ENCODE assay signal across 22 mouse cellular contexts in genomic region chr6:116127918-116128443, GRCm38 (mm10).
A peak's percentile ranks its signal among the peaks of the same experiment; 100 is the strongest.
DNase-seq lines count a peak whose midpoint lies in the region; ATAC-seq and TF ChIP-seq lines count a peak whose summit lies in the region.
"Had no signal": no experiment of that assay in that cellular context is flagged by ENCODE, and none has a peak within 500 bp of the region (broad histone marks: within the 10 kb centered on the region; RNA-seq: fewer than 3 reads in every experiment).

No protein-coding gene starts in this region.

- no peaks in the 10 kb centered on the region for H3K9me3 ChIP-seq in heart, embryonic 12.5 days (replicated peaks)
- H3K9me3 ChIP-seq: embryonic facial prominence, embryonic 15.5 days; heart, embryonic 15.5 days; hindbrain, embryonic 10.5 days; hindbrain, embryonic 13.5 days; intestine, embryonic 15.5 days had no signal

- H3K79me2 ChIP-seq in myocyte (ENCODE audit: control insufficient read depth, insufficient read depth): no peaks in the 10 kb centered on the region

- H3K4me3 ChIP-seq in heart, embryonic 12.5 days: no peak overlapping the region
- no peak overlapping the region for H3K4me3 ChIP-seq in myocyte
- H3K4me3 ChIP-seq: embryonic facial prominence, embryonic 15.5 days; heart, adult 2 months; heart, embryonic 15.5 days; hindbrain, embryonic 10.5 days; hindbrain, embryonic 13.5 days; intestine, embryonic 15.5 days had no signal

- H3ac ChIP-seq in myocyte (ENCODE audit: control insufficient read depth, insufficient read length): no peak overlapping the region

- no peaks in the 10 kb centered on the region for H3K27me3 ChIP-seq in heart, embryonic 12.5 days (replicated peaks)
- H3K27me3 ChIP-seq in myocyte (ENCODE audit: control insufficient read depth, insufficient read depth, insufficient read length): no peaks in the 10 kb centered on the region
- H3K27me3 ChIP-seq: embryonic facial prominence, embryonic 15.5 days; heart, embryonic 15.5 days; hindbrain, embryonic 13.5 days; intestine, embryonic 15.5 days had no signal

- H3K4me2 ChIP-seq in heart, embryonic 12.5 days: no peak overlapping the region
- H3K4me2 ChIP-seq in myocyte (ENCODE audit: low read depth): peak overlapping the region; percentile 20
- H3K4me2 ChIP-seq: embryonic facial prominence, embryonic 15.5 days; heart, embryonic 11.5 days; heart, embryonic 15.5 days; hindbrain, embryonic 13.5 days; intestine, embryonic 15.5 days had no signal

- H3K4me1 ChIP-seq in heart, embryonic 12.5 days (replicated peaks): peaks cover 5% of the 10 kb centered on the region
- H3K4me1 ChIP-seq: embryonic facial prominence, embryonic 15.5 days; hindbrain, embryonic 13.5 days; intestine, embryonic 15.5 days had no signal

- no peak for DNase-seq in heart, adult 8-10 months (ENCODE audit: low spot score)
- peak; percentile 60 for DNase-seq in 416B (ENCODE audit: low read depth)
- DNase-seq in NIH3T3 (ENCODE audit: low read depth): peak; percentile 37
- no peak for DNase-seq in cerebellum, postnatal 25 days
- DNase-seq in cerebellum, adult 11 months: no peak
- DNase-seq in retina, postnatal 1 day: no peak
- DNase-seq: gastrocnemius, postnatal 36 days; heart, adult 2 months; kidney, adult 11 months had no signal

- 0 out of 2 replicates have a peak overlapping the region, but pooled peaks have one; percentile 24 for H3K9ac ChIP-seq in heart, embryonic 12.5 days
- H3K9ac ChIP-seq: embryonic facial prominence, embryonic 15.5 days; forebrain, postnatal 0 days; heart, embryonic 15.5 days; hindbrain, embryonic 13.5 days; intestine, embryonic 15.5 days had no signal

- no peak for ATAC-seq in heart, embryonic 12.5 days (ENCODE audit: insufficient number of reproducible peaks, low FRiP score)
- ATAC-seq: activated CD4-positive, CD25-positive, alpha-beta regulatory T cell, adult 4 months; CD4-positive, CD25-positive, alpha-beta regulatory T cell, adult 4 months; forebrain, embryonic 14.5 days; hindbrain, embryonic 16.5 days; intestine, embryonic 15.5 days had no signal

- no peak overlapping the region for H3K27ac ChIP-seq in heart, embryonic 12.5 days (ENCODE audit: poor library complexity, severe bottlenecking)
- H3K27ac ChIP-seq: embryonic facial prominence, embryonic 15.5 days; heart, adult 2 months; heart, embryonic 15.5 days; hindbrain, embryonic 10.5 days; hindbrain, embryonic 13.5 days; intestine, embryonic 15.5 days had no signal

- TF ChIP-seq POLR2A in myocyte (IDR thresholded peaks at IDR 0.05; ENCODE audit: insufficient read length, low read depth): no peak

- H3K36me3 ChIP-seq in heart, embryonic 12.5 days: peaks cover 4% of the 10 kb centered on the region; the same call in 1 of the 2 replicates
- H3K36me3 ChIP-seq in myocyte (ENCODE audit: control insufficient read depth, insufficient read depth): no peaks in the 10 kb centered on the region
- H3K36me3 ChIP-seq: heart, embryonic 15.5 days; intestine, embryonic 15.5 days had no signal

TF ChIP-seq in myocyte, 11 proteins besides CTCF, POLR2A, EP300 and RAD21:
- TF ChIP-seq MAX (IDR thresholded peaks at IDR 0.05; ENCODE audit: low read depth) (peak; percentile 37), USF1 (IDR thresholded peaks at IDR 0.05; ENCODE audit: low read depth) (no peak), MYOG (IDR thresholded peaks at IDR 0.05; ENCODE audit: control insufficient read depth in 1 of 3, insufficient read depth in 1 of 3, insufficient read length in 2 of 3, low read depth in 2 of 3) (peak in 2 of 3 experiments; percentile 14 to 77), MYOD1 (IDR thresholded peaks at IDR 0.05; ENCODE audit: control insufficient read depth in 1 of 3, insufficient read length in 2 of 3, low read depth in 2 of 3) (peak in 2 of 3 experiments; percentile 17 to 66)

Comparison
In these comparisons a context has a peak if more than half of its experiments do, and no peak if none do; other contexts are left out.
1. DNase-seq: peak in 416B (single experiment) and NIH3T3 (single experiment); none in heart, adult 8-10 months (single experiment), cerebellum, postnatal 25 days (0 of 2), cerebellum, adult 11 months (single experiment) and retina, postnatal 1 day (single experiment).